Mouse (Mus musculus) embryonic facial prominence, embryonic 11.5 days (tissue): ENCODE measurements around the gene Gm2042. TPM values are rescaled to one million over a fixed set of nuclear protein-coding genes. Genes with fewer than 3 reads are reported as not detected.
"Not testable (repeated sequence)": the region's sequence is repeated elsewhere in the genome, so short reads cannot be mapped to it uniquely, and the experiment has no call there.

ENCODE experiments used
- ATAC-seq: fragments of 200-750 bp; cut with Nextera tagmentation; replicated peaks from 2 replicates; pipeline ENCODE4 v1.8.0; 2017; ENCODE audit warnings: low read depth; ENCODE audit not compliant: insufficient number of reproducible peaks, low FRiP score, low TSS enrichment
- DNase-seq: peaks from one replicate; pipeline ENCODE4 v3.0.0-alpha.2; 2015; ENCODE audit warnings: low spot score
- H3K27ac ChIP-seq: fragments of 300-500 bp; sonication (generic); replicated peaks from 2 replicates; pipeline ENCODE4 v1.5.1; 2014; ENCODE audit warnings: mild to moderate bottlenecking, low read depth, low read length, control low read depth
- H3K27me3 ChIP-seq: fragments of 300-500 bp; sonication (generic); 2 replicates; pipeline ENCODE4 v1.6.1; 2014; ENCODE audit warnings: mild to moderate bottlenecking, low read length, moderate library complexity, mixed read lengths; ENCODE audit not compliant: control insufficient read depth, insufficient read depth
- H3K36me3 ChIP-seq: fragments of 300-500 bp; sonication (generic); replicated peaks from 2 replicates; pipeline ENCODE4 v1.6.1; 2014; ENCODE audit warnings: low read depth, mild to moderate bottlenecking, low read length, moderate library complexity, mixed read lengths; ENCODE audit not compliant: control insufficient read depth, insufficient read depth
- H3K4me1 ChIP-seq: fragments of 300-500 bp; sonication (generic); 2 replicates; pipeline ENCODE4 v1.6.1; 2014; ENCODE audit warnings: low read length, mixed read lengths; ENCODE audit not compliant: control insufficient read depth, insufficient read depth
- H3K4me2 ChIP-seq: fragments of 300-500 bp; sonication (generic); 2 replicates; pipeline ENCODE4 v1.6.1; 2014; ENCODE audit warnings: low read depth, mild to moderate bottlenecking, control low read depth, low read length, moderate library complexity
- H3K4me3 ChIP-seq: fragments of 300-500 bp; sonication (generic); 2 replicates; pipeline ENCODE4 v1.5.1; 2014; ENCODE audit warnings: low read depth, low read length, control low read depth
- H3K9ac ChIP-seq: fragments of 300-500 bp; sonication (generic); replicated peaks from 2 replicates; pipeline ENCODE4 v1.6.1; 2014; ENCODE audit warnings: mild to moderate bottlenecking, control low read depth, low read length
- H3K9me3 ChIP-seq: fragments of 300-500 bp; sonication (generic); replicated peaks from 2 replicates; pipeline ENCODE4 v1.6.1; 2016; ENCODE audit warnings: mild to moderate bottlenecking, low read length, inconsistent platforms, mixed read lengths; ENCODE audit not compliant: control insufficient read depth
- WGBS: fragments of 180-500 bp; shearing (Covaris S2); extraction: QIAGEN DNeasy Blood & Tissue Kit; methylation state at CpG from one replicate; pipeline ENCODE4 v1.1.7; 2014; 5-methylcytosine and 5-hydroxymethylcytosine counted together
- polyA plus RNA-seq: library from polyadenylated mRNA; unstranded; fragments of >200 nt; fragmentation: Nextera tagmentation; extraction: Ambion mirVana; gene quantifications from 2 replicates; pipeline ENCODE4 v1.2.1, GENCODE M21; 2014

Gene Gm2042
- polyA plus RNA-seq, result not detected in 2 replicates

GRCm38 (mm10) chr12:87953780-87954179 lies at the start of gene Gm2042:
Gene Gm2042 (plus strand): TSS chr12:87954080.
- not testable (repeated sequence) for H3K27ac ChIP-seq, ATAC-seq
- WGBS, result 76% methylated on average over 2 of the region's 2 CpGs

DNA sequence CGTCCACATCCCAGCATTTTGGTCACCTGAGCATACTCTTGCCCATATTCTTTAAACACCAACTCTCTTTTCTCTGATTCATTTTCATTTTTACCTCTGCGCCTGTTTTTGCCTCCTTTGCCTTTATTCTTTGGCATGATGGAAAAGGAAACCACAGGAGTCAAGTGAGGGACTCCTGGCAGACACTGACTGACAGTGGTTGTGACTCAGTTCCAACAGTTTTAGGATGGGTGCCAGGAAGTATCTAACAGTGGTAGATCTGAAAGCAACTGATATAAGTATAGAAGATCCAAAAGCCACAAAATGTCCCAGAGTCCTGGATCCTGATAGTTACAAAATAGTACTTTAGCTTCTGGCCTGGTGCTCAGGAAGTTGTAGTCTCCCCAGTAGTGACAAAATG lies 34.2 kb upstream of the Gm2042 start, which contains the start of gene Gm2035:
Gene Gm2035, minus strand, starts transcription at position 137 of the 400 bp plus-strand sequence.
- ATAC-seq, H3K4me2 ChIP-seq, H3K27me3 ChIP-seq, H3K4me1 ChIP-seq, H3K4me3 ChIP-seq, H3K9me3 ChIP-seq, DNase-seq, H3K9ac ChIP-seq, H3K36me3 ChIP-seq, H3K27ac ChIP-seq: not testable (repeated sequence)
- WGBS, result 84% methylated on average over 2 of the region's 2 CpGs

More at GRCm38 (mm10) chr12:87953780-87954179, at the start of gene Gm2042:
- not testable (repeated sequence) for H3K27me3 ChIP-seq, H3K4me2 ChIP-seq, H3K4me1 ChIP-seq, H3K9me3 ChIP-seq, H3K9ac ChIP-seq, H3K36me3 ChIP-seq, H3K4me3 ChIP-seq, DNase-seq

DNA sequence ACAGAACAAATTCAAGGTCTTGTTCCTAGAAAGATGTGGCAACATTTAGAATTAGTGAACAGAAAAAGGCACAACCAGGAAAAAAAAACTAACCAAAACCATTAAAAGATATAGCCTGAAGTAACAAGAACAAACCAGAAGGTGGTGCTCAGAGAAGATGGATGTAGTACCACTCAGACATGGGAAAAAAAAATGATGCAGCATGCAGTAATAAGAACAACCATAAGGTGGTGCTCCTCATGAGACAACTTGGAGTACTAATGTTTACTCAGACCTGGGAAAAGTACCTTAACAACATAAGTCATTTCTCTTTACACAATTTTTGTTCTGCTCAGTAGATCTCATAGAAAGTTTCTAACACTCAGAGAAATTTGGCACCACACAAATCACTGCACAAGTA lies 30.1 kb downstream of the Gm2042 start:
- not testable (repeated sequence) for H3K9me3 ChIP-seq, H3K9ac ChIP-seq, H3K4me1 ChIP-seq, H3K4me3 ChIP-seq, H3K27me3 ChIP-seq, ATAC-seq, H3K27ac ChIP-seq, DNase-seq, H3K36me3 ChIP-seq, H3K4me2 ChIP-seq

DNA sequence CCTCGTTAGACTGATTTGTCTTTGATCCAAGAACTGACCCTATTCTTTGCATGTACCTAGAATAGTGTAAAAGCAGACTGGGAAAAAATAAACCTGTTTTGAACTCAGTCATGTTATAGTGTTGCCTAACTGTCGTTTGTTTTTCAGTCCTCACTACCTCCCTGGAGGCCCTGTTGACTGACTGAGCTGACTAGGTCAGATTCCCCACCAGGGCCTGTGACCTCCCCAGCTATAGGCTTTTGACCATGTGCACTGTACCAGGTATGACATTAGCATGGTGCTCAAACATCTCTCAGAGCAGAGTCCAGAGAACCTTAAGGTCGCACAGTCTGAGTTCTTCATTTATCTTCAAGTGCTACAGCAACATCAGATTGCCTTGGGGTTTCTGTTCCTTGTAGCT lies 50.2 kb downstream of the Gm2042 start:
- not testable (repeated sequence) for H3K27ac ChIP-seq, H3K4me1 ChIP-seq, H3K4me2 ChIP-seq, H3K36me3 ChIP-seq, H3K27me3 ChIP-seq, H3K9ac ChIP-seq, H3K9me3 ChIP-seq, ATAC-seq, DNase-seq, H3K4me3 ChIP-seq
- 83% methylated on average over 3 of the region's 3 CpGs for WGBS

Other genes starting within 250 kb of the Gm2042 start
- not detected in 2 replicates for gene Gm21319, start 178.3 kb upstream of the Gm2042 start, polyA plus RNA-seq
- not detected in 2 replicates for gene Gm21936, start 158.6 kb upstream of the Gm2042 start, polyA plus RNA-seq
- gene BB287469, start 137.5 kb upstream of the Gm2042 start, polyA plus RNA-seq, result not detected in 2 replicates
- gene Gm2001, start 111.7 kb upstream of the Gm2042 start, polyA plus RNA-seq, result not detected in 2 replicates
- not detected in 2 replicates for gene Gm2016, start 80.0 kb upstream of the Gm2042 start, polyA plus RNA-seq
- not detected in 2 replicates for gene Gm2022, start 58.7 kb upstream of the Gm2042 start, polyA plus RNA-seq
- not detected in 2 replicates for gene Gm2035, start 34.2 kb upstream of the Gm2042 start, polyA plus RNA-seq
- gene Gm2075, start 57.8 kb downstream of the Gm2042 start, polyA plus RNA-seq, result not detected in 2 replicates
- gene Gm6803, start 64.7 kb downstream of the Gm2042 start, polyA plus RNA-seq, result not detected in 2 replicates
- not detected in 2 replicates for gene Gm2056, start 72.9 kb downstream of the Gm2042 start, polyA plus RNA-seq
- gene Gm16368, start 129.6 kb downstream of the Gm2042 start, polyA plus RNA-seq, result not detected in 2 replicates
- gene Gm10436, start 228.0 kb downstream of the Gm2042 start, polyA plus RNA-seq, result not detected in 2 replicates